Mouse (Mus musculus): Measurements from ENCODE around the gene Tmtc2.
A peak's percentile ranks its signal among the peaks of the same experiment; 100 is the strongest.

Gene Tmtc2

DNA sequence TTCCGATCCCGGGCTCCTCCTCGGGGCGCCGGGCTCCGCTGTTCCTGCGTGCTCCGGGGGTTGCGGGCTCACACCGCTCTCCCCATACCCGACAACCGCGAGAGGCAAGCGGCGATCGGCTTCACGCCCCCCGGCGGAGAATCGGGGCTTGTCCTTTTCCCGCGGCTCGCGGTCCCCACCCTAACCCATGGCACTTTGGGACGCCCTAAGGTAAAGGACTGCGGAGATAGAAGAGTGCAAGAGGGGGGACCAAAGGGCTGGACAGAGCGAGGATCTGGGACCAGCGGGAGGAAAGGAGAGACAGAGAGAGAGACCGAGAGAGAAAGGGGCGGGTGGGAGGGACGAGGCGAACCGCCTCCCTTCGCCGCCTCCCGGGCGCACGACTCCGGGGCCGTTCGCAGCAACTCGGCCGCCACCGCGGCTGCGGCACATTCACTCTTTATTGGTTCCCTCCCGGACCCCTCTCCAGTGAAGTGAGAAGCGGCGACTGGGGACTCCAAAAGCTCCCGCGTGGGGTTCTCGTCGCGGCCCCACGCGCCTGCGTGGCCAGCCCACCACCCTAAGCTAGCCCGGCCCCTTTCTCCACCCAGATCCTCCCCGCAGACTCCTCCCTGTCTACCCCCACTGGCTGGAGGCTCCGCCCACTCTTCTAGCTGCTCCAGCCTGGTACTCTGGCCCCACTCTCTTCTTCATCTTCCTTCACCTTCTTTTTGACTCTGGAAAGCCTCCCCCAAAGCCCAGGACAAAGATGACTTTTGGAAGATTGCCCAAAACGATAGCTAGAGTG lies at the start of gene Tmtc2:
TSS of gene Tmtc2 (minus strand) at position 544 of the 787 bp plus-strand sequence.
- DNase-seq (ENCODE audit: extremely low read depth, low read depth, low spot score): no peak

DNA sequence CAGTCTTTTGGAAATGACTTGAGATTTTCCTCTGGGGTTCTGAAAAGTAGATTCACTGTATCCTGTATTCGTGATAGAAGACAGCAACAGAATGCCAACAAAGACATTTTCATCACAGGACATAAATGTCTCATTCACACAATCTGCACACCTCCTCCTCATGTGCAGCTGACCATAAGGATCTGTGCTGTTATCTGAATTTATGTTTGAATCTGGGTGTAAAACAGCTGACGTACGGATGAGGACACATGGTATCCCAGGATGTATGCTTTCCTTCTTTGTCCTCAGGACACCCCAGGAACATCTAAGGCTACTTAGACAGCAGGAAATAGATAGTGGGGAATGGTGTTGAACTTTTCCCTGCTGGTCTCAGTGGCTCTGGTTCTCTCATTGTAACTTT lies 37.9 kb upstream of the Tmtc2 start:
- no peak for DNase-seq (ENCODE audit: extremely low read depth, low read depth, low spot score)

DNA sequence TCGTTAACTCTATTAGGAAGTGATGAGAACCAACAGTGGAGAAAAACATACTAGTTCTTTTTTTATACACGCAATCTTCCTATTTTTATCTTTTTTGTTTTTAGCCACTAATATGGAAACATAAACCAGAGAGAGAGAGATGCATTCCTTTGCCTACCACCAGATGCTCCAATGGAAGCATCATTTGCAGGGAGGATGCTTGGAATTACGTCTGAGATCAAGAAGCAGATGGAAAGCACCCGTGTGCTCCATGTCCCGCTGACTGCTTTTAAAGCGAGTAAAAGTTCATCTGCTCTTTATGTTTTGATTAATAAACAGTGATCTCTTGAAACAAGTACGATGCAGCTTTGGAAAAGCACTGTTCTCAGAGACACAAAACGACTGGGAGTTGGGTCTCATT lies 24.6 kb upstream of the Tmtc2 start:
- DNase-seq (ENCODE audit: extremely low read depth, low read depth, low spot score): no peak

DNA sequence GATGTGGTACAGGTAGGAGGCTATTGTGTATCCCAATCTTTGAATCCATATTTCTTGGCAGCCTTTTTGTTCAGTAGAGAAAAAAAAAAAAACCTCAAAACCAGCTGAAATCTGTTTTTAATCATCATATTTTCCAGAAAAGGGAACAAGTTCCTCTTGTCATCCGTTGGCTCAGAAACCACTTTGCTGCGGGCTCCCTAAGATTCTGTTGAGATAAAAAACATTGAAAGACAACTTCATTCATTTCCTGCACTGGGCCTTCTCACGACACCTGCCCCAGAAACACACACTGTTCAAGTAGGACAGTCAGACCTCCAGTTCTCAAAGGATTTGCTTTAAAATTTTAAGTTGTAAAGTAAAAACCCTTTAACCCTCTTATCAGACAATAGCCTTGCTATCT lies 23.0 kb upstream of the Tmtc2 start:
- DNase-seq (ENCODE audit: extremely low read depth, low read depth, low spot score): no peak

DNA sequence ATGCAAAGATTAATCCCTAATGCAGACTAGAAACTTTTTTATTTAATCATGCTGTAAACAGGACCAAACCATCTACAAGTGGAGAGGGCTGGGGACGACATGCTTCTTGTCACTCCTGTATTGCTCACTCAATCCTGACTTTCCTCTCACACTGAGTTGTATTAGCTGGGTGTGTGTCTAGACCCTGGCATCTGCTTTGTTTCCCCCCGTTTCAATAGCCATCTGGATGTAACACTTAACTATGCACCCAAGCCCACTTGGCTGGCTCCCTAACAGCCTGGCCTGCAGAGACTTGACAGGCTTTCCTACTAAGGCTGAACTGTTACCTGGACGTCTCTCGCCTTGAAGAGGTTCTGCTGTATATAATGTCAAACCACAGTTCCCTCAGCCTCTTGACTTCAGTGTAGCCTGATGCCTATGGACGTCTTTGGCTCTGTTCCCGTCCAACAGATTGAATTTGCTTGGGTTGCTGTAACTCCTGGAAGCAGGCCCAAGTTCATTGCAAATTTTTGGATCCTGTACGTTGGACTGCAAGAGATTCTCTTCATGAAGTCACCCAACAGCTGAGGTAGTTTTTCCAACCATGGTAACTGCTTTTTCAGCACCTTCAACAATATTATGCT lies 21.3 kb upstream of the Tmtc2 start:
- no peak for DNase-seq (ENCODE audit: extremely low read depth, low read depth, low spot score)

DNA sequence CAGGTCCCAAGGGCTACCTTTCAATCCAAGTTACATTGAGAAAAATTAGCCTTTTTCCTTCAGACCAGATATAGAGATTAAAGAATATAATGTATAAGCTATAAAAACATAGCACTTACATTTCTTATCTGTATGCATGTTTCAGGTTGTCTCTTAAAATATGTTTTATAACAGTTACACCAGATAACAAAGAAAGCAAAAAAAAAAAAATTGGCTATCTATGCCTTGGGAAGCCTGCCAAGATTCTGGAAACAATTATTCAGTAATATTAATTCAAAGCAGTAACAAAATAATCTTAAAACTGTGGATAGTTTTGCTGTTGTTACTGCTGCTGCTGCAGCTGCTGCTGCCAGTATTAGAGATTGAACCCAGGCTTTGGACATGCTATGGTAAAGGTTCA lies 13.9 kb upstream of the Tmtc2 start:
- DNase-seq (ENCODE audit: extremely low read depth, low read depth, low spot score): no peak

DNA sequence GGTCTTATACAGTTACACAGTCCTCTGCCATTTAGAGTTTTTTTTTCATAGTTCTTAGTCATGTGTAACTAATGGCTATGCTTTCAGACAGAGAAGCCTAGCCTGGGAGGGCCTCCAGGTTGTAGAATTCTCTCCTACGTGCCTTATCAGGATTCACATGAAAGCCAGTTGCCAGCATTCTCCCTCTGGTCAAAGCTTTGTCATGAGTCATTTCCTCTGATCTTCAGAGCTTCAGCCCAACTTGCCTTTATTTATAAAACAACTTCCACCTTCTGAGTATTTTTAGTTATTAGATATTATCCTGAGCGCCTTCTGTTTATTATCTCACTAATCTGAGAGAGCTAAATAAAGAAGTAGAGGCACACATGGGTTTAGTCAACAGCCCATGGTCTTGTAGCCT lies 5.1 kb upstream of the Tmtc2 start:
- no peak for DNase-seq (ENCODE audit: extremely low read depth, low read depth, low spot score)

DNA sequence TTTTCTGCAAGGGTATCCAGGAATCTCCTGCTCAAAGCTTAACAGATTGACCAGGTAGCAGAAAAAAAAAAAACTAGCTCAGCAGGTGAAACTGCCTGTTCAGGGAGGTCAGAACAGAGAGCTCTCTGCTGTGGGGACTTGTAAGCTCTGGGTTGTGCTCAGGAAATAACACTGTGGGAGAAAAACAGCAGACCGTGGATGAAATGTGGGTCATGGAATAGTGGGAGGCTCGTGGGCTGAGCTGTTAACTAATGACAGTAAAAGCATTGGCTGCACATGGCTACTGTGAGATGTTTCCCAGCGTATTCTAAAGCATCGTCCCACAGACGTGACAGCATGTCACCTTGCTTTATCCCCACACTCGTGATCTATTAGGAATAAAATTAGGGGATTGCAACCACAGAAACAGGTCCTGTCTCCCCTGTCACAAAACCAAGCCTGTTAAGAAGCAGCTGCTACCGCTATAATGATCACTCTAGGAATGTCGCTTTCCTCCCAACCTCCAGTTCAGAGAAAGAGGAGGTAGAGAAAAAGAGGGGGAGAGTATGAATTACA lies 4.1 kb upstream of the Tmtc2 start:
- DNase-seq (ENCODE audit: extremely low read depth, low read depth, low spot score): no peak

DNA sequence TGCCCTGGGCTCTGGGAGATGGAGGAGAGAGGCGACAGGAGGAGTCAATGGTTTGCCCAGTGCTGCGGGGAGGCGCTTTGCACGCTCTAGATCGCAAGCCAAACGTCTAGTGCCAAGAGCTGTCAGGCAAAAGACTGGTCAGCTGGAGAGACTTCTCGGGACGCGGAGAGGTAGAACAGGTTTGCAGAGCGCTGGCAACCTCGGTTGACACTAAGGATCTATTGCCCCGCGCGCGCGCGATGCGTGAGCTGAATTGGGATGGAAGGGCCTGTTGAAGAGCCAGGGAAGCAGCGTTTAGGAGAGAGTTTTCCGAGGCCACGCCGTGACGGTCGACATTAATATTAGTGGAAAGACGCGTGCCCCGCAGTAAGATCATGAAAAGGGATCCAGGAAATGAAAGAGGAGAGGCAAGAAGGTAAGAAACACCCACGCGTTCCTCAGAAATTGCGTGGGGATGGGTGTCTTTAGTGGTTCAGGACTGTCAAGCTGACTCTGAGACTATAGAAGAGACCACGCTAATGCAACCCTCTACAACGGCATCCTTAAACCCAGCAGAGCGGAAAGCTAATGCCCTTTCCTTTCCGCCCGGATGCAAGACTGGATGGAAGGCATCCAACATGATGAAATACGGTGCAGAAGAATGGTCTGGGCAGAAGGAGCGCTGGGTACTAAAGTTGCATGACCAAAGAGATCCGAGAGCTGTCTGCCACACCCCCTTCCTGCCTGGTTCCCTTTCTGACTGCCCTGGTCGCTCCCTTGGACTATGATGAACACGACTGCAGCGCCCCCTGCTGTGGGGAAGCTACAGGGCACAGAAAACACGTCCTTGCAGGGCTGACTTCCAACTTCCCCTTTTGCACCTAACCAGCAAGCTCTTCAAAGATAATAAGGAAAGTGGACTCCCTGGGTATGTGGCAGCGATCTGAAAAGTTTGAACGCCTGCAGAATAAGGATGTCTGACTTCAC lies 727 bp upstream of the Tmtc2 start:
- peak; percentile 36 for DNase-seq (ENCODE audit: extremely low read depth, low read depth, low spot score)

DNA sequence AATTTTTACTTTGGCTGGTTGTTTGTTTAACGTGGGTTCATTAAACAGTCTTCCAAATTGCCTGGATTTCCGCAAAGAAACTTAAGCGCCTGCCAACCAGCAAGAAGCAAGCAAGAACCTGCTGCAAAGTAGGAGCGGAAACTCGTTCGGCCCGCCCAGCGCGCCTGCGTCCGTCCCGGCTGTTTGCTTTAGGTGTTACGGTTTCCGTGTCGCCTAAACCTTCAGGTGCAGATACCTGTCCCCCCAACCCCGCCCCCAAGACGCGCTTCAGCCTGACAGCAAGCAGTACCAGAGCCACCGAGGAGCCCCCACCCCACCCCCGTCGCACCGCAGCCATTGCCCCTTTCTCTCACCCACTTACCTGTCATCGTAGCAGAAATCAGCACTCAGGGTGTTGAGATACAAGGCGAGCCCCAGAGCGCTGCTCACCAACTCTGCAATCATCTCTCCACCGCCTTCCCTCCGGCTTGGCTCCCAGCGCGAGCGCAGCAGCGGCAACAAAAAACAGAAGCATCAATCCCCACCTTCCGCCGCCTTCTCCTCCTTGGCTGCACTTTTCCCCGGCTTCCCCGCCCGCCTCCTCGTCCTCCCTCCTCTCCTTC lies 844 bp downstream of the Tmtc2 start:
- DNase-seq (ENCODE audit: extremely low read depth, low read depth, low spot score): no peak

DNA sequence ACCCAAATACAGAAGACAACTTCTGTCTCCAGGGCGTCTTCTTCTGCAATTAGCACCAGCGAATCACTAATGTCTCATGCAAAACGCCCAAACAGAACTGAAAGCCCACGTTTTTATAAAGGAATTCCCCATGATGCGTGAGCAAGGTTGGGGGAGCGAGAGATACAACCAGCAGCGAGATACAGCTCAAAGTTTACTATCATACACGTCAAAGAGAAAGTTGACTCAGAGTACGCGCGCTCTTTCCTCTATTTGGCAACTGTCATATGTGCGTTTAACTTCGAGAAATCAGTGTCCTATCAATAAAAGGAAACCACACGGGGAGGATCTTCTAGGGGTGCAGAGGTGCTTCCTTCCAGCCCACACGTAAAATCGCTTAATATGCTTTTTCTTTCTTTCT lies 1.4 kb downstream of the Tmtc2 start:
- no peak for DNase-seq (ENCODE audit: extremely low read depth, low read depth, low spot score)

DNA sequence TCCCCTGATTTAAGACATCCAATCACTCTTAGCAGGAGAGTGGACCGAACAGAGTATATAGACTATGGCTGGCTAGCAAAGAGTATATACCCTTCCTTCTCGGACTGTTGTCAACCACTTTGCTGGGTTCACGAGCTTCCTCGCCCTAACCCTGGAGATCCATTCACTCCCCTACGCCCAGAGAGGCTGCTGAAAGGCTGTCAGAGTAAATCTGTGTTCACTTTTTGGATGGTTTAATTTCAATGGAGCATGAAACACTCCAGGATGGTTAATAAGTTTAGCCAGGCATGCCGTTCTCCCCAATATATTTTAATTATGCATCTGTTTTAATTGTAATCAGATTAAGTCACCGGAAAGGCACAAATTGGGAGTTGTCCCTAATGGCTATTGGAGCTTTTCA lies 1.9 kb downstream of the Tmtc2 start:
- DNase-seq (ENCODE audit: extremely low read depth, low read depth, low spot score): no peak

DNA sequence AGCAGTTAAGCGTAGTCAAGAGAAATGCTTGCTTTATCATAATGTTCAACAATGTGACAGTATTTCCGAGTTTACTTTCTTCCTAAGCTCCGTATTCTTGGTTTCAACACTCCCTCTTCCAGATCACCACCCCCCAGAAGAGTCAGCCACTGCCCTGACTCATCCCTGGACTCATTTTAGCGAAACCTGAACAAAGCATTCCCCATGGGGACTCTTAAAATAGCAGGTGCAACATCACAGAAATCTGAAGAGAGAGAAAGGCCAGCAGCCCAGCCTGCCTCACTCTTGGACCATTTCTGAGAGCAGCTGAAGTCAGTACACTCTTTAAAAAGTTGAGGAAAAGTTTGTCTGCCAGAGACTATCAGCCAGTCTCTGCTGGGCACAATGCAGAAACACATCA lies 2.4 kb downstream of the Tmtc2 start:
- no peak for DNase-seq (ENCODE audit: extremely low read depth, low read depth, low spot score)

DNA sequence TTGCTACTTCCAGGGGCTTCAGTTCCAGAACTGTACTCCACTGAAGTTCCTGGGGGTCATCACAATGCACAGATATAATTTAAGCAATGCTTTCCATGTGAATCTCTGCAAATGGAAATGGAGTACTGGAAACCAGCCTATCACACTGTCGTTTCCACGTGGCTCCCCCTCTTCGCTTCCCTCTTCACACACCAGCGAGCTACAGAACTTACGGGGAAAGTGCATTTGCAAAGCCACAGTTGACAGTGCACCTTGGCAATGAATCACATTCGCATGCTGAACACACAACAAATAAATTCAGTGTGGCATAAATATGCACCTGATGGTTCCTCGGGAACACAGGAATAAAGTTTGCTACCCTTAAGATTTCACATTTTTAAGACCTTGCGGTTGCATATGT lies 3.2 kb downstream of the Tmtc2 start:
- DNase-seq (ENCODE audit: extremely low read depth, low read depth, low spot score): no peak

DNA sequence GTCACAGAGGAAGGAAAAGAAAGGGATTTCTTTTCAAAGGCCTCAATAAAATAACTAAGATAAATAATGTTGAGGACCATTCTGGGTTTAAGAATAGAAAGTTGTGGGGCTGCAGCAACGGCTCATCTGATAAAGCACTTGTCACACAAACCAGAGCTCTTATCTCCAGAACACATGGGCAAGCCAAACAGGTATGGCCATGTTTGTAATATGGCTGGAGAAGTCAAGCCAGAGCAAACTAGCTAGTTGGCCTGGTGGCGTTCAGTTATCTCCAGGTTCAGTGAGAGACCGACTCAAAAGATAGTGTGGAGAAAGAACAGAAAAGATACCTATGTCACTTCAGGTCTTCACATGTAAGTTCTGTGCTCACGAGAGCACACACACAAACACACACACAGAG lies 4.7 kb downstream of the Tmtc2 start:
- DNase-seq (ENCODE audit: extremely low read depth, low read depth, low spot score): no peak

DNA sequence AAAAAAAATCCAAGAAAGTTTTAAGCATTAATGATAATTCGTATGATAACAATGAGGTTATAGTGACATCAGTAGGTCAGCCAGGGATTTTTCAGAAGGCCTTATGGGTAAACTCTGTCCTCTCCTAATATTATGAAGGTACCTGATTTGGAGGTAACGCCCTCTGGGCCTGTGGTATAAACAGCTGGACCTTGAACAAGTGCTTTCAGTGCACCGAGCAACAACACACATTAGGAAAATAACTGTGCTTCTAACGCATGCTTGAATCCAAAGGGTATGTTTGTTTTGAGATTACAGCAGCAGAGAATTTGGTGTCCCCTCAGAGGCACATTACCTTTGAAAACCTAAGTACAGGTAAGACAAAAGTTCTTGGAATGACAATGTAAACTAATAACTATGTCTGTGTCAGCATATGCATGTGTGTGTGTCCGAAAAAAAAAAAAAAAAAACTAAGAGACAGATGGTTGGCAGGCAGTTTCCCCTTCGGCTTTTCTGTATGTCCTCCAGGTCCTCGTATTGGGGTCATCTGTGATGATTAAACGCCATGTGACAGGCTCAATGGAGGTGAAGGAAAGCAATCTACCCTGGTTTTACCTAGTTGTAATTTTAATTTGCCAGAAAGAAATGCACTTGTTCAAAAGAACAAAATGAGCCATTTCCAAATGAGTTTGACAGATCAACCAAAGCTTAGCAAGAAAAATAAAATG lies 6.3 kb downstream of the Tmtc2 start:
- no peak for DNase-seq (ENCODE audit: extremely low read depth, low read depth, low spot score)

DNA sequence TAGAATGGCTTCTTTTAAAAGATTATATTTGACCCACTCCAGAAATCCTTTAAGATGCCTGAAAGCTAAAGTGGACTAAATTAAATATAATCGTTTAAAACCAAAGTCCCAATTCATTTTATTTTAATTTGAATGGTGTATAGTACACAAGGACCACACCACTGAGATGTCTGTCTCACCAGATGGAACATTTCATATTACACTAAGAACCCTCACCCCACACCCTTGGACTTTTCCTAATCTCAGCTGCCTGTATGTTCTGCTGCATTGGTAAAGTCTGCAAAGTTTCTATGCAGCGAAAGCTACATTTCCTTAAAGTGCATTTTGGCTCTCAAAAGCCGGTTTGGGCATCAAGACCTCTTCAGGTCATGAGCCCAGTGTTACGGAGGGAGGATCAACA lies 12.7 kb downstream of the Tmtc2 start:
- no peak for DNase-seq (ENCODE audit: extremely low read depth, low read depth, low spot score)

DNA sequence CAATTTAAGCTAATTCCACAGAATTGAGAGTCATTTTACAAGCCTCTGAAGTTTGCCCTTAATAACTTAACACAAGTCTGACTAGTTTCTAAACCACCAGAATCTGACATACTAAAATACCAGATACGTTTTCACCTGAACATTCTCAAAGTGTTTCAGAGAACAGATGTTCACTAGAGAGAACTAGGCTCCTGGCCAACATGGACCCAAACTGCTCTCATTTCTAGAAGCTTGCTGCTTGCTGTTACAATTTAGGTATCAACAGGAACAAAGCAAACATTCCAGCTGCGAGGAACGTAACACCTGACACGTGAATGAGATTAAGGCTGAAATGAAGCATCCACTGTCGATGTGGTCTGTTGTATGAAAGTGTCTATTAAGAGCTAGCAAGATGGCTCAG lies 16.7 kb downstream of the Tmtc2 start:
- DNase-seq (ENCODE audit: extremely low read depth, low read depth, low spot score): no peak

DNA sequence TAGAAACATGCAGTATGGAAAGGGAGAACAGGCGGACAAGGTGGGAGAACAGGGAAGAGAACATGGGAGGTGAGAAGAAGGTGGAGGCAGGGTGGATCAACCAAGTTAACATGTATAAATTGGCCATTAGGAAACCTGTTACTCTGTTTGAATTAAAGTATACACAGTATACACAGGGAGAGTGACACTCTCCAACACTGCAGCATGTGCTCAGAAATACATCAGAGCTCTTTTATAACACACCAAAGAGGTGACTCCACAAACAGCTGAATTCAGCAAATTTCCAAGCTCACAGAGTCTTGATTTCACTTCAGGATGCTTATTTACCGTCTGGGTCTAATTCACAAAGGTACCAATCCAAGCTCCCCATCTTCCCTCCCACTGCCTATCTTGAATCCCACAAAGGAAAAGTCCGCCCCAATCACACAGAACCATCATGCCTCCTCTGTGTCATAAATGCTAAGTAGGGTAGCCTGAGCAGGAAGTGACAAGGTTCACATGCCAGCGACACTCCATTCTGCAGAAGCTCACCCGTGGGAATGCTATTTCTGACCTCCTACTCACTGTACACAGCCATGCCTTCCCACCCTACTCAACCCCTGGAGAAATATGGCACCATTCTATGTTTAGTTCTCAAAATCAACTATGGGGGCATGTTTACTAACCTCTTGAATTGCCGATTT lies 17.2 kb downstream of the Tmtc2 start:
- DNase-seq (ENCODE audit: extremely low read depth, low read depth, low spot score): no peak

DNA sequence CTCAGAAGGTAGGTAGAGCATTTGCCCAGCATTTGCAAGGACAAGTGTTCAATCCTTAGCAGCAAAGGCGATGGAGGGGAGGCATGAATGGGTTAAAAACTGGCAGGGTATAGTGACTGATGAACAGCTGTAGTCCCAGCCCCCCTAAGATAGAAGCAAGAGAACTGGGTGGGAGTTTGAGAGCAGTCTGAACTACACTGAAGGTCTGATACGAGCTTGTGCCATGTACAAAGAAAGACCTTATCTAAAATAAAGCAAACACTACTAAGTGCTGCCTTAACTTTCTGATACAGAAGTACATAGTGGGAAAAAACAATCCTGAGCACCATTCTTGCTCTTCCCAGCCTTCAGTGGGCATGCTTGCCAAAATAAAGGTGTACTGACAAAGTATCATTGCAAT lies 20.1 kb downstream of the Tmtc2 start:
- DNase-seq (ENCODE audit: extremely low read depth, low read depth, low spot score): no peak

All from fat pad, adult 2 months (tissue).